Mouse (Mus musculus) liver, embryonic 15.5 days (tissue): ENCODE results near the gene Ccnjl. TPM values are rescaled to one million over a fixed set of nuclear protein-coding genes. Genes with fewer than 3 reads are reported as not detected.

Experiments used
- ATAC-seq: fragments of 200-750 bp; cut with Nextera tagmentation; 2 replicates; pipeline ENCODE4 v1.8.0; 2017; ENCODE audit warnings: moderate number of reproducible peaks, mild to moderate bottlenecking, moderate library complexity; ENCODE audit not compliant: insufficient read depth
- H3K27ac ChIP-seq: fragments of 300-500 bp; sonication (generic); replicated peaks from 2 replicates; pipeline ENCODE4 v1.5.1; 2015; ENCODE audit warnings: mild to moderate bottlenecking, inconsistent platforms
- H3K27me3 ChIP-seq: fragments of 300-500 bp; sonication (generic); 2 replicates; pipeline ENCODE4 v1.6.1; 2015; ENCODE audit warnings: mild to moderate bottlenecking, inconsistent platforms
- H3K36me3 ChIP-seq: fragments of 300-500 bp; sonication (generic); replicated peaks from 2 replicates; pipeline ENCODE4 v1.6.1; 2015; ENCODE audit warnings: moderate library complexity, mild to moderate bottlenecking, inconsistent platforms
- H3K4me1 ChIP-seq: fragments of 300-500 bp; sonication (generic); replicated peaks from 2 replicates; pipeline ENCODE4 v1.6.1; 2015; ENCODE audit warnings: inconsistent platforms
- H3K4me2 ChIP-seq: fragments of 300-500 bp; sonication (generic); 2 replicates; pipeline ENCODE4 v1.6.1; 2015; ENCODE audit warnings: moderate library complexity, mild to moderate bottlenecking, inconsistent platforms
- H3K4me3 ChIP-seq: fragments of 300-500 bp; sonication (generic); replicated peaks from 2 replicates; pipeline ENCODE4 v1.5.1; 2015; ENCODE audit warnings: mild to moderate bottlenecking, inconsistent platforms
- H3K9ac ChIP-seq: fragments of 300-500 bp; sonication (generic); 2 replicates; pipeline ENCODE4 v1.6.1; 2015; ENCODE audit warnings: moderate library complexity, mild to moderate bottlenecking, inconsistent platforms
- H3K9me3 ChIP-seq: fragments of 300-500 bp; sonication (generic); replicated peaks from 2 replicates; pipeline ENCODE4 v1.6.1; 2016; ENCODE audit warnings: inconsistent platforms
- WGBS: fragments of 180-500 bp; shearing (Covaris S2); methylation state at CpG from one replicate; pipeline ENCODE4 v1.1.7; 2015; ENCODE audit warnings: mixed read lengths; ENCODE audit not compliant: insufficient replicate concordance; 5-methylcytosine and 5-hydroxymethylcytosine counted together
- polyA plus RNA-seq: library from polyadenylated mRNA; unstranded; fragments of >200 nt; fragmentation: Nextera tagmentation; extraction: Ambion mirVana; gene quantifications from 2 replicates; pipeline ENCODE4 v1.2.1, GENCODE M21; 2015

The Ccnjl gene
- polyA plus RNA-seq, 1 experiment from 2014 or later = 2.0 TPM

DNA sequence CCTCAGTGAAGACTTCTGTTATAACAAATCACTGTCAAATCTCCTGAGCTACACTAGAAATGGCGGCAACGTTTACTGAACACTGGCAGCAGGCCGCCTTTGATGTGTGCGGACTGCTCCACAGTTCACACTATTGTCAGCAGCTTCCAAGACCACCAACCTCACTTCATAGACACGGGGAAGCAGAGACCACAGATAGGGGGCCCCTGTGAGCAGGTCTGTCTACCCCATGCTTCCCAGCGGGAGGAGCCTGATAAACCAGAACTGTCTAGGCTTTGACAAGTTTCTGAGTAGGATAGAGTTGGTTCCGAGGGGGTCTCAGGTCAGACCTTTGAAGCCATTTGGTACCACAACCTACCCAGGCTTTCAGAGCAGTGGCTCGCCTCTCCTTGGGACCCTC, 33.5 kb upstream of the Ccnjl start:
- H3K4me1 ChIP-seq = no peaks in the 10 kb centered on the region
- H3K4me3 ChIP-seq = no peak overlapping the region
- no peak overlapping the region for H3K9ac ChIP-seq
- 49% methylated on average over 8 of the region's 8 CpGs for WGBS
- no peak overlapping the region for H3K27ac ChIP-seq
- no peak for ATAC-seq
- no peaks in the 10 kb centered on the region for H3K9me3 ChIP-seq
- no peak overlapping the region for H3K4me2 ChIP-seq
- no peaks in the 10 kb centered on the region for H3K27me3 ChIP-seq
- no peaks in the 10 kb centered on the region for H3K36me3 ChIP-seq

DNA sequence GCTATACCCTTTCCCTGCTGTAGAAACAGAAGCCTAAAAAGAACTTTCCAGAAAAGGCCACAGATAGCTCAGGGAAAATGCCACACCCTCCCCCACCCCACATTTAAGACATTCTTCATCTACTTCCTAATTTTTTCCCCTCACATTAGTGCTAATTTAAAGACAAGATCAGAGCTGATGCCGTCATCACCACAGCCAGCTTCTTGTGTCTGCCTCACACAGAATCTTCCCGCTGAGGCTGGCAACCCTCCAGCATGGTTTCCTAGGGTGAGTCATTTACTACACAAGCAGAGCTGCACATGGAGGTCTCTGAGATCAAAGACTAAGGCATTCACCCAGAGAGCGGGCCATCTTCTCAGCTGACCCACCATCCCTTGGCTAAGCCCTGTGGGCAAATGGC, 33.1 kb upstream of the Ccnjl start:
- no peaks in the 10 kb centered on the region for H3K36me3 ChIP-seq
- 49% methylated on average over 3 of the region's 3 CpGs for WGBS
- no peaks in the 10 kb centered on the region for H3K9me3 ChIP-seq
- no peak overlapping the region for H3K9ac ChIP-seq
- H3K27me3 ChIP-seq = no peaks in the 10 kb centered on the region
- H3K4me2 ChIP-seq = no peak overlapping the region
- no peak overlapping the region for H3K4me3 ChIP-seq
- ATAC-seq = no peak
- no peak overlapping the region for H3K27ac ChIP-seq
- no peaks in the 10 kb centered on the region for H3K4me1 ChIP-seq

DNA sequence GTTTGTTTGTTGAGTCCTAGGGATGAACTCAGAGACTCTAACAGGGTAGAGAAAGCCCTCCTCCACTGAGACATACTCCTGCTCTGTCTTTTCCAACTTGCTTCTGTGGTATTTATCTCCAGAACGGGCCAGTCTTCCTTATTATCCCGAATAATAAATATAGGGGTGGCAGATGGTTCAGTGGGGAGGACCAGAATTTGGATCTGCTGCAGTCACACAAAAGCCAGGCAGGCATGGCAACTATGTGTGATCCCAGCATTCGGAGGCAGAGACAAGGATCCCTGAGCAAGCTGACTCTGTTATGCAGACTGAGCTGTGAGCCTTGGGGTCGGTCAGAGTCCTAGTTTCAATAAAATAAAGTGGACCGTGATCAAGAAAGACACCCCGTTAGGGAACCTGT, 27.3 kb upstream of the Ccnjl start:
- H3K4me2 ChIP-seq = no peak overlapping the region
- no peaks in the 10 kb centered on the region for H3K9me3 ChIP-seq
- H3K4me1 ChIP-seq = no peaks in the 10 kb centered on the region
- no peak overlapping the region for H3K27ac ChIP-seq
- H3K9ac ChIP-seq = no peak overlapping the region
- WGBS = 72% methylated on average over 6 of the region's 6 CpGs
- no peak for ATAC-seq
- no peaks in the 10 kb centered on the region for H3K36me3 ChIP-seq
- no peak overlapping the region for H3K4me3 ChIP-seq
- no peaks in the 10 kb centered on the region for H3K27me3 ChIP-seq

DNA sequence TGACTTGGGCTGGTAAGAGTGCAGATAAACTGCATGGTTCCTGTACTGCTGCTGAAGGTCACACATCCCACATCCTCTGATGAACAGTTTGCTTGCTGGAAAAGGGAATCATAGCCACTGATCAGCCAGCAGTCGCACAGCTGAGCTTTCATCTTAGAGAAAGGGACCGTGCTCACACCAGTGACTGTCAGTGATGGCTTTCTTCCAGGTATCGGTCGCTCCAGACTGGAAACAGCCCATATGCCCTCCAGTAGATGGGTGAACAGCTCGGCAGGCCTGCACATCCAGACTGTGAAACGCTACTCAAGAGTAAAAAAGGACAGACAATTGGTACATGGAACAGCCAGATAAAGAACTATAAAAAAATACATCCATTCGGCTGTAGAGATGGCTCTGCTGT, 23.4 kb upstream of the Ccnjl start:
- no peak overlapping the region for H3K9ac ChIP-seq
- H3K27me3 ChIP-seq = no peaks in the 10 kb centered on the region
- H3K36me3 ChIP-seq = no peaks in the 10 kb centered on the region
- no peak for ATAC-seq
- H3K4me1 ChIP-seq = no peaks in the 10 kb centered on the region
- no peak overlapping the region for H3K4me2 ChIP-seq
- no peak overlapping the region for H3K4me3 ChIP-seq
- no peak overlapping the region for H3K27ac ChIP-seq
- WGBS = 68% methylated on average over 7 of the region's 7 CpGs
- H3K9me3 ChIP-seq = no peaks in the 10 kb centered on the region

DNA sequence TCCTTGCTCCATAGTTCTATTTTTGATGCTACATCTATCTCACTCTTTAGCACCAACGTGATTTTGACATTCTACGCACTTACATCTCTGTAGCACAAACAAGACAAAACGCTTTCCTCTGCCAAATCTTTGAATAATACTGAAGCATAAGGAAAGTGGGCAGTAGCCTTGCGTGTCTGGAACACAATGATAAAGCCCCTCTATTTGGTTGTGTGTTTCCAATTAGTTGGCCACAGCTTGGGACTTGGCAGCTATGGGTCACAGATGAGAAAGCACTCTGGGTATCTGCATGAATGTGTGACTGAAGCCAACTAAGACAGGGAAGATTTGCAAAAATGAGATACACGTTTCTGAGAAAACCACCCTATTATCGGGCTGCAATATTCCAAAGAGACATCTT, 20.6 kb upstream of the Ccnjl start:
- 60% methylated on average over 6 of the region's 6 CpGs for WGBS
- Histone ChIP-seq H3K27me3 (no peaks in the 10 kb centered on the region), H3K27ac (no peak overlapping the region), H3K9me3 (no peaks in the 10 kb centered on the region), H3K4me2 (no peak overlapping the region), H3K4me3 (no peak overlapping the region), H3K36me3 (no peaks in the 10 kb centered on the region), H3K4me1 (no peaks in the 10 kb centered on the region), H3K9ac (no peak overlapping the region)
- ATAC-seq = no peak

DNA sequence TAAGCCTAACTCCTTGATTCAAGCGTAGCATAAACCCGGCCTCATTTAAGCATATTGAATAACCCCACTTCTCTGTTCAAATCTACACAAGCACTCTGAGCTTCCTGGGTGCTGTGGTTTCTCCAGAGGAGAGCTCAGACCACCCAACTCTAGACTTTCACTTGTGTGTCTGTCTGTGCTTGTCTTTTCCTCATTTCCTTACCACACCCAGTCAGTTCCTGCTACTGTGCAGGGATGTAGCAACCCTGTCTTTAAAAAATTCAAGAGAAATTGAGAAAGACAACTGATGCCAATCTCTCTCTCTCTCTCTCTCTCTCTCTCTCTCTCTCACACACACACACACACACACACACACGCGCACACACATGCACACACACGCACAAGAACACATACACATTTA, 18.7 kb upstream of the Ccnjl start:
- Histone ChIP-seq H3K4me2 (no peak overlapping the region), H3K9ac (no peak overlapping the region), H3K9me3 (no peaks in the 10 kb centered on the region), H3K27ac (no peak overlapping the region), H3K4me3 (no peak overlapping the region), H3K4me1 (no peaks in the 10 kb centered on the region), H3K36me3 (no peaks in the 10 kb centered on the region), H3K27me3 (no peaks in the 10 kb centered on the region)
- no peak for ATAC-seq
- WGBS = 71% methylated on average over 5 of the region's 5 CpGs

DNA sequence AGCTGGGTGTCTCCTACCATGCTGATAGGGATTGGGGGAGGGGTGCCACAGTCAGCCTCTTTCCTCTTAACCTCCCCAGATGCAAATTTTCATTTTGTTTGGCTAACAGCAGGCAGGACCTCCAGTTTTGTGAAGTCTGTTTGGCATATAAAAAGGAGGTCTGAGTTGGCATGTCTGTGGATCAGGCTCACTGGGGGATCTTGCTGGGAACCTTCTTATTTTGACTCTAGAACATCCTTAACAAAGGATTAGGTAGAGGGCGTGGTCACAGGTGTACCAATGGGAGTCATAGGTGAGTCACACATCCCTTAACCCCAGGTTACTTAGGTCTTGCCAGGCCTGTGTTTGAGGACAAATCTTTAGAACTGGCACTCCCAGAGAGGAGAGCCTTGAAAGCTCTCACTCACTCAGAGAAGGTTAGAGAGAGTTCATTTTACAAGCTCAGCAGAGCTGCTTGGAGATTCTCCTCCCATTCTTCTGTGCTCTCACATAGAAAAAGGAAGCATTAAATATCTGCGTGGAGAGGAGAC, 15.9 kb upstream of the Ccnjl start:
- 47% methylated on average over 2 of the region's 2 CpGs for WGBS
- H3K27me3 ChIP-seq = no peaks in the 10 kb centered on the region
- ATAC-seq = no peak
- no peak overlapping the region for H3K4me2 ChIP-seq
- H3K9ac ChIP-seq = no peak overlapping the region
- no peak overlapping the region for H3K27ac ChIP-seq
- no peaks in the 10 kb centered on the region for H3K9me3 ChIP-seq
- H3K4me1 ChIP-seq = no peaks in the 10 kb centered on the region
- no peaks in the 10 kb centered on the region for H3K36me3 ChIP-seq
- H3K4me3 ChIP-seq = no peak overlapping the region

DNA sequence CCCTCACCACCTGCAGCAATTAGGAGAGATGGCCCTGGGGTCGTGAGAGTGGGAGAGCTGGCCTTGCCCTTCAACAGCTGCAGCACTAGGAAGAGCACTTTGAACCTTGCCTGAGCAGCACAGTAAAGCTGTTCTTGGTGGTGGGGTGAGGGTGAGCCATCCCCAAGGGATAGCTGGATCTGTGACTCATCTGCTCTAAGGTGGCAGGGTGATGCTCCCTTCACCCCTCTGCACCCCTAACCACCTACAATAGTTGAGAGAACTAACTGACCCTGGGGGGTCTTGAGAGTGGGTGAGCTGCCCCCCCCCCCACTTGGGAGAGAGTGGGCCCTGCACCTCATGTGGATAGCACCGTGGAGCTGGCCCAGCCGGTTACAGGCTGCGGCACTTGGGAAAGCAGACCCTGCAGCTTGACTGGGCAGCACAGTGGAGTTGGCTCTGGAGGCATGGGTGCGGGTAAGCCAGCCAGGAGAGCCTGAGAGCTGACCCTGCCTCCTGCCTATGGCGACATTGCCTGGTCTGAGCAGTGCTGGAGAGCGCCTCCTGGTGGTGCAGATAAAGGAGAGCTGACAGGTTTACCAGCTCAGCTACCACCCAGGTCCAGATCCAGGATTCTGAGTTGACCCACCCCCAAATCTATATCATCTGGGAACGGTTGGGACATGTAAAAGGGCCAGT, 12.1 kb upstream of the Ccnjl start:
- no peaks in the 10 kb centered on the region for H3K27me3 ChIP-seq
- H3K4me2 ChIP-seq = no peak overlapping the region
- no peak overlapping the region for H3K9ac ChIP-seq
- H3K4me3 ChIP-seq = no peak overlapping the region
- WGBS = 29% methylated on average over 8 of the region's 8 CpGs
- no peak for ATAC-seq
- H3K36me3 ChIP-seq = no peaks in the 10 kb centered on the region
- H3K9me3 ChIP-seq = no peaks in the 10 kb centered on the region
- no peak overlapping the region for H3K27ac ChIP-seq
- no peaks in the 10 kb centered on the region for H3K4me1 ChIP-seq

DNA sequence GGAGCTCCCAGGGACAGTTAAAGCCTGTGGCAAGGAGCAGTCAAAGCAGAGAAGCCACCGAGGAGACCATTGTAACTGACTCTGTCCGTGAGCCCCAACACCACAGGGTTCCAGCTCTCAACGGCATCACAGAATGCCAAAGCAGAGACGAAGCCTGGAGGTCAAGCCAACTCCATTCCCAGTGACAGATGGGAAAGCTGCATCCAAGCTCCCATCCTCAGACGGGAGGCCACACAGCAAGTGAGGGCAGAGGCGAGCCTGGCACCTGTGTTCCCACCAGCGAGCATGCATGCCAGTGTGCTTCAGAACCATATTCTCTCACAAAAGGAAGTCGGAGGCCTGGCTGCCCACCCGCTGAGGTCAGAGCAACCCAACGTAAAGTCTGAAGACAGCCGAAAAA, 10.9 kb upstream of the Ccnjl start:
- WGBS = 64% methylated on average over 11 of the region's 11 CpGs
- H3K27ac ChIP-seq = no peak overlapping the region
- H3K4me2 ChIP-seq = no peak overlapping the region
- no peaks in the 10 kb centered on the region for H3K36me3 ChIP-seq
- no peaks in the 10 kb centered on the region for H3K9me3 ChIP-seq
- H3K4me3 ChIP-seq = no peak overlapping the region
- no peak for ATAC-seq
- H3K4me1 ChIP-seq = no peaks in the 10 kb centered on the region
- no peak overlapping the region for H3K9ac ChIP-seq
- no peaks in the 10 kb centered on the region for H3K27me3 ChIP-seq

DNA sequence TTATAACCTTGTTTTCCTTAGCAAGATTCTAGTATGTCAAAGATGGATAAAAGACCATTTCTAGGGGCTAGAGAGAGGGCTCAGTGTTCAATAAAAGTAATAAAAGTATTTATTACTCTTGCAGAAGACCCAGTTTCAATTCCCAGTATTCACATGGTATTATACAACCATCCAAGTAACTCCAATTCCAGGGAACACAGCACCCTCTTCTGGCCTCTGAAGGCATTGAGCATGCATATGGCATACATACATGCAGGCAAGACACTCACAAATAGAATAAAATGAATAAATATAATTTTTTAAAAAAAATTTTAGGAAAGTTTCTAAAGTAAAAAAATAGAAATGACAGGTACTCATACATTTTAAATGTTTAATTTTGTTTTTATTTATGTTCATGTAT, 10.5 kb upstream of the Ccnjl start:
- Histone ChIP-seq H3K9ac (no peak overlapping the region), H3K4me2 (no peak overlapping the region), H3K36me3 (no peaks in the 10 kb centered on the region), H3K4me1 (no peaks in the 10 kb centered on the region), H3K4me3 (no peak overlapping the region), H3K9me3 (no peaks in the 10 kb centered on the region), H3K27ac (no peak overlapping the region), H3K27me3 (no peaks in the 10 kb centered on the region)
- ATAC-seq = no peak

DNA sequence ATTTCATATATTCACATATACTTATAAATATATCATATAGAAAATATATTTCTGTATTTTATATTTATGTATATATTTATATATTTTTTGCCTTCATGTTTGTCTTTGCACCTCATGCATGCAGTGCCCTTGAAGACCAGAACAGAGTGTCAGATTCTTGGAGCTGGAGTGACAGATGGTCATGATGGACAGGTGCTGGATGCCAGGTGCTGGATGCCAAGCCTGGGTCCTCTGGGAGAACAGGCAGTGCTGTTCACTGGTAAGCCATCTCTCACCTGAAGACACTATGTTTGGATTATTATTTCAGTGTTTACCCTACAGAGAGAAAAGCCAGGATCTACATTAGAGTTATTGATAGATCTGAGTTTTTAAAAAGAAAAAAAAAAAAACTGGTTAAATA, 9.8 kb upstream of the Ccnjl start:
- H3K9me3 ChIP-seq = no peaks in the 10 kb centered on the region
- no peak overlapping the region for H3K4me2 ChIP-seq
- no peaks in the 10 kb centered on the region for H3K36me3 ChIP-seq
- ATAC-seq = no peak
- no peak overlapping the region for H3K9ac ChIP-seq
- H3K4me3 ChIP-seq = no peak overlapping the region
- no peaks in the 10 kb centered on the region for H3K4me1 ChIP-seq
- no peaks in the 10 kb centered on the region for H3K27me3 ChIP-seq
- no peak overlapping the region for H3K27ac ChIP-seq

DNA sequence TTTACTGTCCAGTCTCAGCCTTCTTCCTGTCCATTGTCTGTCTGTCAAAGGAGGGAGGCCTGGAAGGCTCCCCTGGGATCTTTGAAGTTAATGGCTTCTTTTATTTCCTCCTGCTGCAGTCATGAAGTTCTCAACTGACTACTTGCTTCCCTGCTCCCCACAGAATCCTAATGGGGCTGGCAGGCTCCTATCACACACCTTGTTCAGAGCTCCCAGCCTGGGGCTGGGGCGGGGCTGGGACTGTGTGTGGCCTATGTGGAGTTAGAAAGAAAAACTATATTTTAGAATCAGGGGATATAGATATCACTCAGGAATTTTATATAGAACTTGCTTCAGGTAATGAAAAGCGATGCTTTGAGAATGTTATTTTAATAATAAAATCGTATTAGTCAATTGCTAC, 8.1 kb upstream of the Ccnjl start:
- no peaks in the 10 kb centered on the region for H3K9me3 ChIP-seq
- H3K4me3 ChIP-seq = no peak overlapping the region
- H3K36me3 ChIP-seq = no peaks in the 10 kb centered on the region
- no peak overlapping the region for H3K9ac ChIP-seq
- H3K27me3 ChIP-seq = no peaks in the 10 kb centered on the region
- H3K4me2 ChIP-seq = no peak overlapping the region
- no peaks in the 10 kb centered on the region for H3K4me1 ChIP-seq
- 62% methylated on average over 3 of the region's 3 CpGs for WGBS
- H3K27ac ChIP-seq = no peak overlapping the region
- ATAC-seq = no peak
